Mouse (Mus musculus): ENCODE measurements around the gene Usp2. TPM values are rescaled to one million over a fixed set of nuclear protein-coding genes. Genes with fewer than 3 reads are reported as not detected.
A peak's percentile ranks its signal among the peaks of the same experiment; 100 is the strongest.

The Usp2 gene
- total and polyA plus RNA-seq, 3 experiments: 73.8 to 206 (median 75.8) TPM

- H3K4me3 ChIP-seq: no peak overlapping the region
- peaks cover 15% of the 10 kb centered on the region for H3K4me1 ChIP-seq (ENCODE audit: control insufficient read depth, insufficient read depth, low read length)
These were observed 8.6 kb downstream of the Usp2 start for GRCm38 (mm10) chr9:44075276-44075995.

GRCm38 (mm10) chr9:44075996-44076763 is 9.4 kb downstream of the Usp2 start:
- peak overlapping the region; percentile 23; the same call in 1 of the 2 replicates for H3K9ac ChIP-seq (ENCODE audit: low read depth, low read length)
- intact Hi-C loops (cut with DNase I): no loop called here
- H3K79me2 ChIP-seq (replicated peaks; ENCODE audit: control insufficient read depth, insufficient read depth, low read length): no peaks in the 10 kb centered on the region
- DNase-seq: no peak
- peaks cover 15% of the 10 kb centered on the region for H3K4me1 ChIP-seq (ENCODE audit: control insufficient read depth, insufficient read depth, low read length)
- peaks cover 2% of the 10 kb centered on the region; the same call in 1 of the 2 replicates for H3K36me3 ChIP-seq (ENCODE audit: control insufficient read depth, insufficient read depth, low read length)
- no peaks in the 10 kb centered on the region for H3K27me3 ChIP-seq (ENCODE audit: control insufficient read depth, insufficient read depth, low read length)
- TF ChIP-seq EP300 (IDR thresholded peaks at IDR 0.05; ENCODE audit: insufficient read depth, low read depth, low read length) (no peak), CTCF (IDR thresholded peaks at IDR 0.05) (no peak), POLR2A (IDR thresholded peaks at IDR 0.05; ENCODE audit: insufficient read depth, low read depth, low read length) (no peak)
- WGBS: 61% methylated on average over 16 of the region's 16 CpGs
- H3K4me3 ChIP-seq: no peak overlapping the region
- H3K27ac ChIP-seq: peak overlapping the region; percentile 21

More at GRCm38 (mm10) chr9:44075276-44075995, 8.6 kb downstream of the Usp2 start:
- 74% methylated on average over 24 of the region's 24 CpGs for WGBS
- intact Hi-C loops (cut with DNase I): no loop called here
- Histone ChIP-seq H3K79me2 (replicated peaks; ENCODE audit: control insufficient read depth, insufficient read depth, low read length) (no peaks in the 10 kb centered on the region), H3K9ac (ENCODE audit: low read depth, low read length) (no peak overlapping the region), H3K36me3 (ENCODE audit: control insufficient read depth, insufficient read depth, low read length) (peaks cover 2% of the 10 kb centered on the region; the same call in 1 of the 2 replicates), H3K27me3 (ENCODE audit: control insufficient read depth, insufficient read depth, low read length) (no peaks in the 10 kb centered on the region), H3K27ac (peak overlapping the region; percentile 21)
- no peak for TF ChIP-seq CTCF (IDR thresholded peaks at IDR 0.05)
- no peak for TF ChIP-seq POLR2A (IDR thresholded peaks at IDR 0.05; ENCODE audit: insufficient read depth, low read depth, low read length)
- TF ChIP-seq EP300 (IDR thresholded peaks at IDR 0.05; ENCODE audit: insufficient read depth, low read depth, low read length): no peak
- no peak for DNase-seq

- peaks cover 13% of the 10 kb centered on the region for H3K4me1 ChIP-seq (ENCODE audit: control insufficient read depth, insufficient read depth, low read length)
- H3K36me3 ChIP-seq (ENCODE audit: control insufficient read depth, insufficient read depth, low read length): peaks cover 2% of the 10 kb centered on the region; the same call in 1 of the 2 replicates
- H3K79me2 ChIP-seq (replicated peaks; ENCODE audit: control insufficient read depth, insufficient read depth, low read length): no peaks in the 10 kb centered on the region
- H3K4me3 ChIP-seq: no peak overlapping the region; the same call in 1 of the 2 replicates
- peak in 1 of 2 experiments; percentile 70 for DNase-seq
- intact Hi-C loops (cut with DNase I): no loop called here
- no peak for TF ChIP-seq POLR2A (IDR thresholded peaks at IDR 0.05; ENCODE audit: insufficient read depth, low read depth, low read length)
- peak; percentile 74 for TF ChIP-seq CTCF (IDR thresholded peaks at IDR 0.05)
- TF ChIP-seq EP300 (IDR thresholded peaks at IDR 0.05; ENCODE audit: insufficient read depth, low read depth, low read length): no peak
- no peak overlapping the region for H3K9ac ChIP-seq (ENCODE audit: low read depth, low read length)
- peak overlapping the region; percentile 86 for H3K27ac ChIP-seq
- WGBS: 13% methylated on average over 5 of the region's 5 CpGs
- no peaks in the 10 kb centered on the region for H3K27me3 ChIP-seq (ENCODE audit: control insufficient read depth, insufficient read depth, low read length)
These were observed 9.9 kb downstream of the Usp2 start for GRCm38 (mm10) chr9:44076764-44077120.

GRCm38 (mm10) chr9:44077266-44077910 is 10.6 kb downstream of the Usp2 start:
- TF ChIP-seq EP300 (IDR thresholded peaks at IDR 0.05; ENCODE audit: insufficient read depth, low read depth, low read length) (no peak), CTCF (IDR thresholded peaks at IDR 0.05) (no peak), POLR2A (IDR thresholded peaks at IDR 0.05; ENCODE audit: insufficient read depth, low read depth, low read length) (no peak)
- Histone ChIP-seq H3K27ac (peak overlapping the region; percentile 86), H3K36me3 (ENCODE audit: control insufficient read depth, insufficient read depth, low read length) (peaks cover 2% of the 10 kb centered on the region), H3K4me1 (ENCODE audit: control insufficient read depth, insufficient read depth, low read length) (peaks cover 13% of the 10 kb centered on the region), H3K79me2 (replicated peaks; ENCODE audit: control insufficient read depth, insufficient read depth, low read length) (no peaks in the 10 kb centered on the region), H3K9ac (ENCODE audit: low read depth, low read length) (peak overlapping the region; percentile 43; the same call in 1 of the 2 replicates), H3K4me3 (peak overlapping the region; percentile 4; the same call in 1 of the 2 replicates), H3K27me3 (ENCODE audit: control insufficient read depth, insufficient read depth, low read length) (no peaks in the 10 kb centered on the region)
- intact Hi-C loops (cut with DNase I): no loop called here
- 60% methylated on average over 11 of the region's 11 CpGs for WGBS
- DNase-seq: peak in 1 of 2 experiments; percentile 26

- H3K27ac ChIP-seq: peak overlapping the region; percentile 86
- H3K4me3 ChIP-seq: peak overlapping the region; percentile 3; the same call in 1 of the 2 replicates
- 60% methylated on average over 10 of the region's 10 CpGs for WGBS
- H3K79me2 ChIP-seq (replicated peaks; ENCODE audit: control insufficient read depth, insufficient read depth, low read length): no peaks in the 10 kb centered on the region
- H3K27me3 ChIP-seq (ENCODE audit: control insufficient read depth, insufficient read depth, low read length): no peaks in the 10 kb centered on the region
- intact Hi-C loops (cut with DNase I): no loop called here
- H3K4me1 ChIP-seq (ENCODE audit: control insufficient read depth, insufficient read depth, low read length): peaks cover 13% of the 10 kb centered on the region
- H3K9ac ChIP-seq (ENCODE audit: low read depth, low read length): peak overlapping the region; percentile 54
- no peak for DNase-seq
- H3K36me3 ChIP-seq (ENCODE audit: control insufficient read depth, insufficient read depth, low read length): peaks cover 2% of the 10 kb centered on the region
- TF ChIP-seq EP300 (IDR thresholded peaks at IDR 0.05; ENCODE audit: insufficient read depth, low read depth, low read length) (no peak), CTCF (IDR thresholded peaks at IDR 0.05) (no peak), POLR2A (IDR thresholded peaks at IDR 0.05; ENCODE audit: insufficient read depth, low read depth, low read length) (no peak)
These were observed 11.4 kb downstream of the Usp2 start for GRCm38 (mm10) chr9:44078136-44078797.
